Mouse (Mus musculus) left cerebral cortex, adult 9 months (tissue): ENCODE measurements around the gene Gfi1b.

Source experiments
- DNase-seq, 2 experiments: peaks; one replicate each; pipeline ENCODE4 v3.0.0; 2022; ENCODE audit warnings: low spot score in 2 of 2

Gfi1b gene

DNA sequence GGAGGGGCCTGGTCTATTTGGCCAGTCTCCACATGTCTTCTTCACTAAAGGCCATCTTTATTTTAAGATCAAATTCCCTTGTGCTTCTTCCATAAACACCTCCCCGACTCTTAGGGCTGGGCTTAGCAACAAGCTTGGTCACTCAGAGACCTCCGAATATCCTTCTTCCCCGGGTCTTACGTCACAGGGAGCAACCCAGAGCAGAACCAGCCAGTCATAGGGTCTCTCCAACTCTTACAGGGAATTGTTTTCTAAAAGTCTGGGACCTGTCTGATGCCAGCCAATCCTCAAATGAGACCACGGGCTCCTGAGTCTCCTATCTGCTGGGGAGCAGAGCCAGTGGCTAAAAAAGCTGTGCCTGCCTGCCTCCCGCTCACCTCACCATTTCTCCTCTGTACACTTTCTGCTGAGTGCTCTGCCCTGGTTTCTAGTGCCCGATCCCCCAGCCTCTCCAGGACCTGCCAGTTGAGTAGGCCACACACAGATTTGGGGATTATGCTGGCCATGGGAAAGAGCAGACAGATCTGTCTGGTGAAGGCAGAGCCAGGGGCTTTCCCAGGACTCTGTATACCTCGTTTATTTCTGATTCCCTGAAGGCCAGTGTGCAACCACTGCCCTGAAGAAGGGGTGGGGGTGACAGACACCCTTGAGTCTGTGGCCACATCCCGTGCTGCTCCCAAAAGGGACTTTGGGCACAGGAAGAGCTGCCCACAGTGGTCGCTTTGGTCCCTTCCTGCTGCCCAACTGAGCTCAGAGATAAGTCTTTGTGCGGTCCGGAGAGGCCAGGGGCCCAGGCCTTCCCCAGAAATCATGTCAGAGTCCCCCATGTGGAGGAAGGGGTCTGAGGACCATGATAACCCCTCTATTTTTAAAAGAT, 22.9 kb downstream of the Gfi1b start:
- no peak for DNase-seq

DNA sequence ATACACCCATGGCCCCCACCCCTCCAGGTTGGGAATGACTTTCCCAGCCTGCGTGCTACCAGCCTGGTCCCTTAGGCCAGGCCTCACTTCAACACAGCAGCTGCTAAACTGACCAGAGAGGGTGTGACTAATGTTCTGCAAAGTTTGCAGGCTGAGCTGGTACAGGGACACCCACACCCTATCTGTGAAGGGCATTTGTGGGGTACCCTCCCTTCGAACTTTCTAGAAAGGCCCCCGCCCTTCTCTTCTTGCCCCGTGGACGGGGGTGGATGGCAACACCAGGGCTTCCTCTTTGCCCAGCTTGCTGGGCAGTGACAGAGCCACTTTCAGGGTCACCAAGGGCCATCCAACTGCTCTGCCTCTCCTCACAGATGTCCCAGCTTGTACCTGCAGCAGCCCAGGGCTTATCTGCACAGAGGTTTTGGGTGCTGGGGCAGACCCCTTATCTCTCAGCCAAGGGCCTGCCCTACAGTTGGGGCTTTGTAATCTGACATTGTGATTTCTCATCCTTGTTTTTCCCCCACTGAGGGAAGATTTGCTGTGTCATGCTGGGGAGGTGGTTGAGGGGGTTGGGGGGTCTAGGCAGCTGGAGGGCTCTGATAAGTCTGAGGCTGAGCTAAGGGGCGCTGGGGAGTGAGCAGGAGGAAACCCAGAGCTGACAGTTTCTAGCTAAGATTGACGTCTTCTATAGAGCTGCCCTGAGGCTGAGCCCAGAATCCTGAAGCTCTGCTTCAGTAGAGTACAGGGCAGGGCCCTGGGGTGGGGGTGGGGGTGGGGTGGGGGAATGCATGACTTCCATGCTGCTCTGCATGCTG, 23.8 kb downstream of the Gfi1b start:
- no peak for DNase-seq

DNA sequence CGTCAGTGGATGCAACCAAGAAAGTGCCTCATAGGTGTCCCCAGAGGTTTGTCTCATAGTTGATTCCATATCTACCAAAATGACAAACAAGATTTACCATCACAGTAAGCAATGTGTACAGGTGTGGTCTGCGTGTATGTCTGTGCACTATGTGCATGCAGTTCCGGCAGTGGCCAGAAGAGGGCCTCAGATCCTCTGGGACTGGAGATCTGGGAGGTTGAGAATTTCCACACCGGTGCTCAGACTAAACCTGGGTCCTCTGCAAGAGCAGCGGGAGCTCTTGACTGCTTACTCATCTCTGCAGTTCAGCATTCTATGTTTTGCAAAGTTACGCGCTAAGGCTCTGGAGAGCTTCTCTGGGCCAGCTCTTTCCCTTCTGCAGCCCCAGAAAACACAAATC, 24.8 kb downstream of the Gfi1b start:
- DNase-seq = no peak

DNA sequence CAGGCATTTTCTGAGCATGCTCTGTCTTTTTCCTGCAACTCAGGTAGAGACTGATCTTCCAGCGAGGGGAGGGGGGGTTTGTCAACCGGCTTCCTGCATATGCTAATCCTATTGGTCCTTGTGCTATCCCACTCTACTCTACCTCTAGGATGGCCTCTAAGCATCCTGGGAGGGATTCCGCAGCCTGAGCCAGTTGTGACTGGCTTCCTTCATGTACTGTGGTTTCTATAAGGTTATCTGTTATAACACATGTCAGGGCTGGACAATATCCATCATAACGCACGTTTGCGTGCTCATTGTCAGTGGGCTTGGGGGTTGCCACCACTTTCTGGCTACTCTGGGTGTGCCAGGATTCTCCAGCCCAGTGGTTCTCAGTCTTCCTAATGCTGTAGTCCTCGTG, 25.8 kb downstream of the Gfi1b start:
- DNase-seq = no peak

DNA sequence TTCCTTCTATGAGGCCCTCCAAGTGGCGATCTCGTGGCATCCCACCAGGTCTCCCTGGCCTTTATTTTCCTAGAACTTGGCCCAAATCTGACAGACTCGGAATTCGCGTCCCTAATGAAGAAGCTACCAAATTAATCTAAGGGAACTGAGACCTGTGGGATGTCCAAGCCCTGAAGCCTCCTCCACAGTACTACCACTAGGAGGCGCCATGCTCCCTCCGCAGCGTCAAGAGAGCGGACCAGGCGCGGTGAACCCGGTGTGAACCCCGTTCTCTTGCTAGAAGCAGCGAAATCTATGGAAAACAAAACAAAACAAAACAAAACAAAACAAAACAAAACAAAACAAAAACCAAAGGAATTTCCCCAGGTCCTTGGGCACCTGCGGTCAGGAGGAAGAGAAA, 29.0 kb downstream of the Gfi1b start:
- DNase-seq = peak in 1 of 2 experiments; percentile 34

DNA sequence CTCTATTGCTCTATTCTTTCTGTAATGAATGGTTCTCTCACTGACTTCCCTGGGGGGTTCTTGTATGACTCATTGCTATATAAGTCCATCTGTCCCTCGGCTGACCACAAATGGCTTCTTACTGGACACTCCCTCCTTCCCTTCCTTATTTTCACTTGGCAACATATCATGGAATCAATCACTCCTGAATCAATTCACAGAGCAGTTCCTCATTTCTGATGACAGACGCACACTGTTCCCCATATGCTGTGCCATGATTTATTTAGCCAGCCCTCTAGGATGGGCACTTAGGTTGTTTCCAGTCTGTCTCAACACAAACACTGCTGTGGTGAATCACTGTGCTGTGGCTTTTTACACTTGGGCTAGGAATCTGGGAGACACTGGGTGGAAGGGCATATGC, 30.3 kb downstream of the Gfi1b start:
- no peak for DNase-seq

DNA sequence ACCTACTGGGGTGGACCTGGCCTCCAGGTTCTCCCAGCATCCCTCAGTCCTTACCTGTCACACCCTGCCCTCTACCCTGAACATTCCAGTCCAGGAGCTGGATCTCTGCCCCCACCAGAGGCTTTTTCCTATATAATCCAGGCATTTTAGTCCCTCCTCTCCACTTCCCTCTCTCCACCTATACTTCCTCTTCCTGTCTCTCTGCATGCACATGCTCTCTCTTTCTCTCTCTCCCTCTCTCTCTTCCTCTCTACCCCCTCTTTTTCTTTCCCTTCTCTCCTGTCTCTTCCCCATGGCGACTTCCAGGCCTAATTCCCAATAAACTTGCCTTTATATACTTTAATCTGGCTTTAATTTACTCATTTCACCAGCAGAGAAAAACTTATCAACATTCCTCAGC, 33.2 kb downstream of the Gfi1b start:
- DNase-seq = no peak

DNA sequence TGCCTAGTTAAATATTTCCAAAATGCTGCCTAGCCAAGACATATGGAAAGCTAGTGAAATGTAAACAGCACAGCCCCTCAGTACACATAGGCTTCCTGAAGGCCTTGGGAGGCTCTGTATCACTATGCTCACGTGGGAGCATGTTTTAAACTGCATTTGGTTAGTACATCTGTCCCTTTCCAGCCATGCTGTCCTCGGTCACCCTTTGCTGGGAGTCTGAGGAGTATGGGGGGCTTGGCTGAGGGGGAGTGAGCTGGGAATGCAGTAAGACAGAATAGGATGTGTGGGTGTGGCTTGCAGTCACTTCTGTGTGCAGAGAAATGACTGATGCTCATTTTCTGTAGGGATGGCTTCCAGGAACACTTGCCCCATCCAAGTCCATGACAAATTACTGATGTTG, 36.1 kb downstream of the Gfi1b start:
- no peak for DNase-seq

DNA sequence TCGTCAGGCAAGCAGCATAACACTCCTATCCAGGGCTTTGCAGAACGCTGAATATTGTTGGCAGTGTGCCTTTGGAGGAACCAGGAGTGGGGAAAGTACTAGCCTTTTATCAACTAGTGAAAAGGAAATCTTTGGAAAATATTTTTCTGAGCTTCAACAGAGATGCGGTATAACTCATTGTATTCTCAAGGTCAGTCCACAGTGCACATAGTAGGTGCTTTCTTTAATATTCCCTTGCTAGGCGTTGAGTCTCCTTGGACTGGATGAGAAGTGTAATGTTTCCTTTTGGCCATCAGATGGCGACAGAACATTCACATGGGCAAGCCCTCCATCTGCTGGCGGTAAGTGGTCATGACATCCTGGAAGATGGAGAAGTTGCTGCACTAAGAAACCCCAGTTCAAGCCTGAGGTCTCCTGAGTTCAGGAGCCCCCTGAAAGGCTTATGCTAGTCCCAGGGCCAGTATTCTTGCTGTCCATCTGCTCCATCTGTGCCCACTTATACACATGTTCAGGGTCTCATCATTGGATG, 36.7 kb downstream of the Gfi1b start:
- peak; percentile 47 to 83 for DNase-seq

DNA sequence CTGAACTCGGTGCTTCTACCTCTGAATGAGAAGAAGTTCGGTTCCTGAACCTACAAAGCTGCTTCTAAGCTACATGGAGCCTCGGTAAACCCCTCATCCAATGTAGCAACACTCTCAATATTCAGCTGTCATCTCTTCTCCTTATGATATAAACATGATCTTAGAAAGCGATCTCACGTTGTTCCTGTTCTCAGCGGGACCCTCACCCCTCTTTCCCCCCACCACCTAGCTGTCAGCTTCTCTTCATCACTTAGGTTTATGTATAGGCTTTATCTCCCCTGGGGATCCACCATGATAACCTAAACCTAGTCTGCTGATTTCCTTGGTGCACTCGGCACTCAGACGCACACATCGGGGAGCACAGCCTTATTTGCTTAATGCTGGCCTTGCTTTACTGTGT, 38.1 kb downstream of the Gfi1b start, which contains the start of gene Gtf3c5:
Gene Gtf3c5, minus strand, starts transcription at position 101 of the 400 bp plus-strand sequence.
- no peak for DNase-seq

DNA sequence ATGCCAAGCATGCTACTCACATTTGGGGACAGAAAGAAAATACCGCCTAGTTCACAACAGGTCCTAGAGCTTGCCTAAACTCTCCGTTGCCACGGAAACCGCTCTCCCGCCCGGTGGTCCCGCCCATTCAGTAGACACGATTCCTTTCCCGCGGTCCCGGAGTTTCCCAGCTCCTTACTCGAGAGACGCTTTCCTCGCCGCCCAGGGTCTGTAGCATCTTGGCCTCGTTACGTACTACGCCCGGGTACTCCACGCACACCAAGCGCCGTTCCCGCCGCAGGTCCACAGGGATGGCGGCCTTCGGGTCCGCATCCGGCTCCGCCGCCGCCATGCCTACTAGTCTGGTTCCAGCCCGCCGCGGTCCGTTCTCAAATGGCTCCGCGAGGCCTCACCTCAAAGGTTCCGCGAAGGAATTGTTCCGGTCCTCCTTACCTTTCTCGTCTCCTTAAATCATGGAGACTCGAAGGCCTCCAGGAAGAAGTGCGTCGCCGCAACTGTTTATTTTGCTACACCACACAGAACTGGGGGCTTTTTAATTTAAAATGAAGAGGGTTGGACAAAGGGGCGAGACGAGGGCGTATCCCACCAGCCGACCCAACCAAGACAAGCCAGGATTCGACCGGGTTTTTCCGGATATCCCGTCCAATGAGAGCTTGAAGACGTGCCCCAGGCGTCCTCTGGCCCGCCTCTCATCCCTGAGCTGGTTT, 39.0 kb downstream of the Gfi1b start:
- DNase-seq = peak; percentile 71 to 91

DNA sequence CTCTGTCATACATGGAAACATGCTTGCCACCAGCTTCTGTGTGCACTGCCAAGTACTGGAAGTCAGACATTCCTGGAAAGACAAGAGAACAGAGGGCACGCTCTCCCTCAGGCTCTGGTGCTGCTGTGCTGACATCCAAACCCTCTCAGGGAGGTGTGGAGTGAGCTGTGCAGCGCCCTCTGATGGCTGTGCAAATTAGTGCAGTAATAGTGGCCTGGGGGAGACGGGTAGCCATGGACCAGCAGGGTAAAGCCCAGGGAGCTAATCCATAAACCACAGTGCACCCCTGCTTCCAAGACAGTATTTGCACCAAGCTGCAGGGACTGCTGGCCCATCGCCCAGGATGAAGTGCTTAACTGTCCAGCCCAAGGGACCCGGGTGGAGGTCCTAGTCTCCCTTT, 43.8 kb downstream of the Gfi1b start:
- DNase-seq = no peak

DNA sequence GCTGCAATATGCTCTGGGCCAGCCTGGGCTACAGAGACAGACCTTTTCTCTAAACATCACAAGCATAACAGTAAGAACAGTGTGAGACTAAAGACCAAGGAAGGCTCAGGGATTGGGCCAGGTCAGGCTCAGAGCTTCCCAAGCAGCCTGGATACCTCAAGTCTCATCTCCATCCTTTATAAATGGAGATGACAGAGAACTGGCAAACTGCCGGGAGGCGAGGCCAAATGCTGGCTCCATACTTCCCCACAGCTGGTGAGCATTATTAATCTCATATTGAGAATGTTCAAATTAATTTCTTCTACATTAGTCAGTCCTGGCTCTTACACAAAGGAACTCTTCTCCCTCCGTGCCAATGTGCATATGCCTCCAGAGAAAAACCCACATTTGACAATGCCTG, 45.0 kb downstream of the Gfi1b start:
- no peak for DNase-seq

DNA sequence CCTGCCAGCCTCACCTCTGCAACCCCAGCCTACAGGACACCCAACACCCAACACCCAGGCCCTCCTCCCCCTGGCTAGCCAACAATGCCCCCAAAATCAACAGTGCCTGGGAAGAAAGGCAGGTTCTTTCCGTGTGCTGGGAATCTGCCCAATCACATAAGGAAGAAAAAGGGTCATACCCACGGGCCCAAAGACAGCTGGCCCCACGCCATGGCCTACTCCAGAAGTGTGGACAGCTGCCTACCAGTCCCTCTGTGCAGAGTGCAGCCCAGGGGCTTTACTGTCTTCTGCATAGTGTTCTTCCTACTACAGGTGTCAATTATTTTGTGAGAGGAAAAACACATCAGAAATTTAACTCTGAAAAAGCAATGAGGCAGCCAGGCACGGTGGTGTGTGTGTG, 46.4 kb downstream of the Gfi1b start:
- no peak for DNase-seq

DNA sequence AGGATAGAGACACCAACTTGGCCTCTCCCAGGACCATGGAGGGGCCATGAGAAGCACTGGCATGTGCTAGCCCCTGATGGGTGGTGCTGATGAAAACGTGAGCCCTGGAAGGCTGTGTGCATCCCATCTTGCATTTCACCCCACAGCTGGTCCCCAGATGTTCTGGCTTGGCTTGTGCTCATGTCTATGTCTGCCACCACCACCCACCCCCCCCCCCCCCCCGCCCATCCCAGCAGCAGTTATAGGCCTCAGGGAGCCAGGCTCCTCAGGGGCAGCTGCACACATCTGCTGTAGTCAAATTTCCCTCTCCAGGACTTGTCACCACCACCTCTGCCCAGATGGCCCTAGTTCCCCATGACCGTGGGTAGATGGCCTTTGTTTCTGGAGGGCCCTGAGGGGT, 51.9 kb downstream of the Gfi1b start:
- DNase-seq = no peak

DNA sequence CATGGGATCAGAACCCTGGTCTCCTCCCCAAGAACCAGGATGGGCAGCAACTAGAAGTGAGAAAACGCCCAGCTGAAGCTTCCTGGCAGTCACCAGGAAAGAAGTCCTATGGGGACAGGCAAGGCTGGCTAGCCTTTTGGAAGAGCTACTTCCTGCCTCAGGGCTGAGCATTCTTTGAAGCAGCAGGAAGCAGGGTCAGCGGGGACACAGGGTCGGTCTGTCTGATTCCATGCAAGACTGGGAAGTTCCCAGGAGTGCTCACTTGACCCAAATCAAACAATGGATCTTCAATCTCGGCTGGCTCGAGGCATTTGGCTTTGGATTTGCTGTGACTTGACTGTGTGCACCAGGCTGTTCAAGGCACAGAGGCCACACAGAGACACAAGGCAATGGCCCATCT, 55.2 kb downstream of the Gfi1b start:
- no peak for DNase-seq

DNA sequence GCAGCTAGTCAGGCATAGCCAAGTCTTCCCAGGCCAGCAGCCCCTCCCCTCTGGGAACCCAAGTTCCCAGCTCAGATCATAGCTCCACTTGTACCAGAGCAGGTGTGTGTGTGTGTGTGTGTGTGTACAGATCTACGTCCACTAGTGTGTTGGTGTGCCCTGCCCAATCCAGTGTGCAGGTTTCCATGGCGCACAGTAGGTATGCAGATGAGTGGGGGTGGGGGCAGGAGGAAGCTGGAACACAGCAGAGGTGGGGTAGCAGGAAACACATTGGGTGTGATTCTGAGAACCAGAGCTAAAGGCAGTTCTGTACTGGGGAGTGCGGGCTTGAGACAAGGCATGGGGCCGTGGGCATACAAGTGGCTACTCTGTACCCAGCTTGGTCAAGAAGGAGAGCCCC, 57.4 kb downstream of the Gfi1b start:
- DNase-seq = no peak

DNA sequence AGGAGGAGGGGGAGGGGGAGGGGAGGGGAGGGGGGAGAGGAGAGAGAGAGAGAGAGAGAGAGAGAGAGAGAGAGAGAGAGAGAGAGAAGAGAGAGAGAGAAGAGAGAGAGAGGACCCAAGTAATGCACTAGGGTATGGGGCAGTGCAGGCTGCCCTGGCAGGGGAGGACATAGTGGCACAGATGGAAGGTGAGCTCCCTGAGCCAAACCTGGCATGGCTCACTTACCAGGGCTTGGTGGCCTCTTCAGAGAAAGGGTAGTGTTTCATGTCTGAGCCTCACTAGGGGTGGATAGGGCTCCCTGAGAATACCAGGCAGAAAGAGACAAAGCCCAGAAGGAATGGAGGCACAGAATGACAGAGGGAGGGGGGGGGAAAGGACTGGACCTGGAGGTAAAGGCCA, 58.0 kb downstream of the Gfi1b start:
- DNase-seq = no peak

DNA sequence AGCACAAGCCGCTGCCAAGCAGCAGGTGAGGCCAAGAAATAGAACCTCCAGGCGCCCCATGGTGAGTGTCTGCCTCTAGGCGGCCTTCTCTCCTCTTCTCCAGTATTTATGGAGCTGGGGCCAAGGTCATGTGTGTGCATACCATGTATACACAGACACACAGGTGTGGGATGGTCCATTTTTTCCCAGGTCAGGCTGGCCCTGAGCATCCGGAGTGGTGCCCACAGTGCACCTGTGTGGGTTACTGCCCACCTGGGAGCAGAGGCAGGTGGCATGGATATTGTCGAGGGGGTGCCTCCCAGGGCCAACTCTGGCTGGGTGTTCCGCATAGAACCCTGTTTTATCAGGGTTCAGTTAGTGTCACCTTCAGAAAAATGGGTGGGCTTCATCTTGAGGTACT, 58.5 kb downstream of the Gfi1b start, which contains the start of gene Cel:
Gene Cel, minus strand, starts transcription at position 101 of the 400 bp plus-strand sequence.
- DNase-seq = no peak
